Mouse (Mus musculus) thymus, adult 2 months (tissue): Measurements from ENCODE around the gene S100b.

Experiments
- CTCF ChIP-seq: fragments of 200-500 bp; IDR thresholded peaks from 2 replicates; pipeline ENCODE4 v1.5.1; 2012; ENCODE audit warnings: mild to moderate bottlenecking, control low read depth, low read length, moderate library complexity, borderline replicate concordance; ENCODE audit not compliant: control insufficient read depth, poor library complexity, insufficient read depth; ENCODE audit errors: extremely low read depth
- POLR2A ChIP-seq: fragments of 200-500 bp; IDR thresholded peaks from 2 replicates; pipeline ENCODE4 v1.6.1; 2012; ENCODE audit warnings: mild to moderate bottlenecking, low read length, control low read depth, moderate library complexity; ENCODE audit not compliant: control insufficient read depth, poor library complexity, insufficient read depth; ENCODE audit errors: extremely low read depth

DNA sequence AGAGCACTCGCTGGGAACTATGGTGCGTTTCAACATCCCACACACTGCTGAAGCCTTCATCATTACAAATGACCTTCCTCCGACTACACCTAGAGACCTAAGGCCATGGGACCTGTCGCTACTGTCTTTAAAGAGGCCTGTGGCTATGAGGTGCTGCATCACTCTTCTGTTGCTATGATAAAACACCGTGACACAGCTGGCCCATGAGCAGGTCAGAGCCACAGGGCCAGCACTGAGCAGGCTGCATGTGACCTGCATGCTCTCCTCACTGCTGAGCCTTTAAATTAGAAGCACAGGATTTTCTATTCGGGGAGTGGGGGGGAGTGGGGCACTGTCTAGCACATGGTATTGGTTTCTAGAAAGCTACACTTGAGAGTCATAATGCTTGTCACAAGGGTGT is 41.5 kb upstream of the S100b start:
- TF ChIP-seq CTCF, result no peak
- no peak for TF ChIP-seq POLR2A
